Mouse (Mus musculus): ENCODE results near the gene Stap1. TPM values are rescaled to one million over a fixed set of nuclear protein-coding genes. Genes with fewer than 3 reads are reported as not detected.

Stap1 gene
- polyA plus RNA-seq, 1 experiment = 0.63 TPM

DNA sequence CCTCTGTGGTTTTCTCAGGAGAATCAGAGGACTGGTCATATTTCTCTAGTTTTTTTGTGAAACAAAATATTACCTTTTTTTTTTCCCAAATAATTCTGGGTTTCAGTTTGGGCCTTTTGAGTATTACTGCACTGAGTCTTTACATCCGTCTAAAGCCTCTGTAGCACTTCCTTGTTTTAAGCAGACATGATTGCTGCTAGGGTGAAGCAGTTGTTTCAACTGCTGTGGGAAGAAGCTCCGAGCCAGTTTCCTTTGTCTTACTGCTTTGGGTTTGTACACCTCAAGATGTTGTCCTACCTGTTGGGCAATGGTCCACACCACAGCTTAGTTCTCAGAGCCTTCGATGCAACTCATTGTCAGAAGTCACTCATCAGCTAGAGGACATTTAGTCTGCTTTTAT lies 29.1 kb downstream of the Stap1 start:
- H3K27ac ChIP-seq (replicated peaks; ENCODE audit: low read depth, low read length) = 0 out of 2 replicates have a peak overlapping the region, but pooled peaks have one; percentile 15
- H3K4me1 ChIP-seq (ENCODE audit: control insufficient read depth, insufficient read depth, insufficient read length, low read length) = no peaks in the 10 kb centered on the region
- H3K4me3 ChIP-seq (ENCODE audit: insufficient read depth, low read depth, low read length) = no peak overlapping the region

DNA sequence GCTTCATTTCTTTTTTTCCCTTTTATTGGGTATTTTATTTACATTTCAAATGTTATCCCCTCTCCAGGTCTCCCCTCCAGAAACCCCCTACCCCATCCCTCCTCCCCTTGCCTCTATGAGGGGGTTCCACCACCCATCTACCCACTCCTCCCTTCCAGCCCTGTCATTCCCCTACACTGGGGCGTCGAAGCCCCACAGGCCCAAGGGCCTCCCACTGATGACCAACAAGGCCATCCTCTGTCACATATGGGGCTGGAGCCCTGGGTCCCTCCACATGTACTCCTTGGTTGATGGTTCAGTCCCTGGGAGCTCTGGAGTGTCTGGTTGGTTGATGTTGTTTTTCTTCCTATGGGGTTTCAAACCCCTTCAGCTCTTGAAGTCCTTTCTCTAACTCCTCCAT lies 30.6 kb downstream of the Stap1 start:
- no peak overlapping the region for H3K4me3 ChIP-seq (ENCODE audit: insufficient read depth, low read depth, low read length)
- H3K4me1 ChIP-seq (ENCODE audit: control insufficient read depth, insufficient read depth, insufficient read length, low read length) = no peaks in the 10 kb centered on the region
- no peak overlapping the region for H3K27ac ChIP-seq (replicated peaks; ENCODE audit: low read depth, low read length)

DNA sequence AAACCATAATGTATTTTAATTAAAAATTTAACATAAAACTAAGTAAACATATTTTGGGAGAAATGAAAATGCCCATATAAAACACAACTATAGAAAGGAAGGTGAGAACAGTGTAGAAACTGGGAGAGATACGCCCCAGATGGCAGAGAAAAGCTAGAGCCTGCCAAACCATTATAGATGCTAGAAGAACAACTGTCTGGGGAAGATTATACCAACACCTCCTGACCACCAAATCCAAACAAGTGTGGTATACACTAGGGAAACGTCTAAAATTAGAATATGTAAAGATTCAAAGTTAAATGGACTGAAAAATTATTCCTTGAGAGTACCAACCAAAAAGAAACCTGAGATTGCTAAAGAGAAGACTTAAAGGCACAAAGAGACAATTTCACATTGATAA lies 35.1 kb downstream of the Stap1 start:
- no peak overlapping the region for H3K27ac ChIP-seq (replicated peaks; ENCODE audit: low read depth, low read length)
- no peak overlapping the region for H3K4me3 ChIP-seq (ENCODE audit: insufficient read depth, low read depth, low read length)
- H3K4me1 ChIP-seq (ENCODE audit: control insufficient read depth, insufficient read depth, insufficient read length, low read length) = no peaks in the 10 kb centered on the region

DNA sequence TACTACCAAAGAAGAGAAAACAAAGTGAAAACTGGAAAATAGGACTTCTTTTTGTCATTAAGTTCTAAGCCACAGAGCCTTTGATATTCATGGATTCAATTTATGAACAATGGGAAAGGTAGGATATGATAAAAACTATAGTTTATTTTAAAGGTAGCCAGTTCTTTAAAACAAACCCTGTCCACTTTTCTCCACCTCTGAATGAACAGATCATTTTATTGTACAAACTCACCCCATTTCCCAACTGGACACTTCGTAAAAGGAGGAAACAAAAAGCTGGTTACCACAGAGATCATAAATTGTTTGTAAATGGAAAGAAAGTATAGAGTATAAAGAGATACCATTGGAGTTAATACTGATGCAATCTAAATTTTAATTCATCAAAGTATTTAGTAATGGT lies 39.5 kb downstream of the Stap1 start:
- Histone ChIP-seq H3K4me3 (ENCODE audit: insufficient read depth, low read depth, low read length) (no peak overlapping the region), H3K4me1 (ENCODE audit: control insufficient read depth, insufficient read depth, insufficient read length, low read length) (no peaks in the 10 kb centered on the region), H3K27ac (replicated peaks; ENCODE audit: low read depth, low read length) (no peak overlapping the region)

DNA sequence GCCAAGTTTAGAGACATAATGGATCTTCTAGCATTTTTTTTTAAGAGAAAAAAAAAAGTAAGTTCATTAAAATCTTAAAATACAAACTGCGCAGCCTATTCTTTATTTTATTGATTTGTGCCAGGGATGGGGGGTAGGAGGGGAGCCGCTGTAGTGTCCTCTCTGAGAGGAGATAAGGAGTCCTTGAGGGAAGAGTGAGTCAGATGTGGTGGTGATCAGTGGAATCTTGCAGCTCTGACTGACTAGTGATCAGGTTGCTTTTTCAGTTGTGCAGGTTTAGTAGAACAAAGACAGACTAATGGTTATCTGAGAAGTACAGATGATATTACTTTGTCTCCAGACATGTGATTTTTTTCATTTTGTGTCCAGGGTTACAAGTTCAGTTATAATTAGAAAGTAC lies 41.5 kb downstream of the Stap1 start:
- H3K4me1 ChIP-seq (ENCODE audit: control insufficient read depth, insufficient read depth, insufficient read length, low read length) = no peaks in the 10 kb centered on the region
- no peak overlapping the region for H3K4me3 ChIP-seq (ENCODE audit: insufficient read depth, low read depth, low read length)
- H3K27ac ChIP-seq (replicated peaks; ENCODE audit: low read depth, low read length) = no peak overlapping the region

DNA sequence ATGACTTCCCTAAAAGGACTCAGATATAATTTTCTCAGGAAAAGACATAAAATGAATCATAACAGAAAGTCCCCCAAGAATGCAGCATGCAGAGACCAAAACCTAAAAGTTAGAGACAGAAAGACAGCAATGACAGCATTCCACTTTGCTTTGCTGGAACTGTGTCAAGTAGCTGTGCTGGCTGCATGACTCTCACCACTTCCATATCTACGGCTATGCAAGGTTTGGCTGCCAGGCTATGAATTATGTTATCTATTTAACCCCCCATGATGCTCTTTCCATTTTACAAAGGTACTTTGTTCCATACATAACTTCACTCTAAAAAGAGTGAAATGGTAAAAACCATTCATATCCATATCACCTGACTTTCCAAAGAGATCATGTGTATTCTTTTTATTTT lies 42.5 kb downstream of the Stap1 start:
- Histone ChIP-seq H3K4me1 (ENCODE audit: control insufficient read depth, insufficient read depth, insufficient read length, low read length) (no peaks in the 10 kb centered on the region), H3K27ac (replicated peaks; ENCODE audit: low read depth, low read length) (no peak overlapping the region), H3K4me3 (ENCODE audit: insufficient read depth, low read depth, low read length) (no peak overlapping the region)

DNA sequence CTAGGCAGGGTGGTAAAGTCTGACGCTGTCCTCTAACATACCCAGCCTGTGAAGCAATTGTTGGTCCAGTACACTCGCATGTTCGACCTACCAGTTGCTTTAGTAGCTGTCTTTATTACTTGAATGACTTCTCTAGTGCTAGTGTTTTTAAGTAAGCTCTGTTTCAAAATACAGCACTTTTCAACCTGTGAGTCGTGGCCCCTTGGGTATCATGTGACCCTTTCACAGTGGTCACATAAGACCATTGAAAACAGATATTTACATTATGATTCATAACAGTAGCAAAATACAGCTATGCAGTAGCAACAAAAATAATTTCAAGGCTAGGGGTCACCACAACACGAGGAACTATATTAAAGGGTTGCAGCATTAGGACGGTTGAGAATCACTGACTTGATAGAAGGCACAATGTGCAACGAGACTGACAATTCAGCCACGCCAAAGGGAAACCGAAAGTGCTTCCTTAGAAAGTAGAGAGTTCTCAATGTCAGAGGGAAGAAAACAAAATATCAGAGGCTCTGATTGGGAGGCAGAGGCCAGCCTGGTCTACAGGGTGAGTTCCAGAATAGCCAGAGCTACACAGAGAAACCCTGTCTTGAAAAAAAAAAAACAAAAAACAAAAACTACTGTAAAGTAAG lies 47.0 kb downstream of the Stap1 start:
- H3K4me1 ChIP-seq (ENCODE audit: control insufficient read depth, insufficient read depth, insufficient read length, low read length) = no peaks in the 10 kb centered on the region
- H3K4me3 ChIP-seq (ENCODE audit: insufficient read depth, low read depth, low read length) = no peak overlapping the region
- H3K27ac ChIP-seq (replicated peaks; ENCODE audit: low read depth, low read length) = no peak overlapping the region

DNA sequence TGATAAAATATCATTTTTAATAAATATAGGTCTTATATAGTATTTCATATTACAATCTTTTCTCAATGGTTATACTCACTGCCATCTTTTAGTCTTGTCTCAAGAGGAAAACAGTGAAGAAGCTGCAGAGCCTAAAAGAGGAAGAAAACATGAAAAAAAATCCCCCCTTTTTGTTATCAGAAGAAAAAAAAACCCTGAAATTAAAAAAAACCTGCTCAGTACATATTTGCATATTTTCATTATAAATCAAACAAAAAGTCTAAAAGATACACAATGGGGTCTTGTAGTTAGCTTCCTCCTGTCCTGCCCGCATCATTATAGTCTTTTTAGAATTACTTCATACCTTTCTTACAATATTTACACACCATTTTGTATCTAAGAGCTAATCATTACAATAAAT lies 57.2 kb downstream of the Stap1 start:
- Histone ChIP-seq H3K4me3 (ENCODE audit: insufficient read depth, low read depth, low read length) (no peak overlapping the region), H3K4me1 (ENCODE audit: control insufficient read depth, insufficient read depth, insufficient read length, low read length) (no peaks in the 10 kb centered on the region), H3K27ac (replicated peaks; ENCODE audit: low read depth, low read length) (no peak overlapping the region)

DNA sequence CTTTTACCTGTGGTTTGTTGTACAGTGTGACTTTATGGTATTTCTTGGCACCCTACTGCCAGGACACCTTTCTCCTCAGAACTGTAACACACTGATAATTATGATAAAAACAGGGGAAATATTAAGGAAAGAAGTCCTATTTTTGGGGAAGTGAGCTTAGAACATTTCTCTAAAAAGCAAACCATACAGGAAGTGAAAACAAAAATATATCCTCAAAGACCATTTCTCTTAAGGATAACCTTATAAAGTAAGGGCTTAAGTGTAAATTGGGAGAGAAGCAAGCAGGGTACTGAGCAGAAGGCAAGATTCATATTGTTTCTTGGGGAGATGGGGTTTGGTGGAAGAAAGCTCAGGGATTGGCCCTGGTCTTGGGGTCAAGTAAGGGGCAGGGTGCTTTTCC lies 58.3 kb downstream of the Stap1 start:
- Histone ChIP-seq H3K4me1 (ENCODE audit: control insufficient read depth, insufficient read depth, insufficient read length, low read length) (no peaks in the 10 kb centered on the region), H3K27ac (replicated peaks; ENCODE audit: low read depth, low read length) (no peak overlapping the region), H3K4me3 (ENCODE audit: insufficient read depth, low read depth, low read length) (no peak overlapping the region)

Other genes starting within 250 kb of the Stap1 start
- gene Cenpc1, start 6.2 kb upstream of the Stap1 start, polyA plus RNA-seq (2012; ENCODE audit: insufficient read depth, insufficient read length, missing spikeins) = 4.4 and 6.2 TPM in 2 replicates
- 4.8 and 7.1 TPM in 2 replicates for gene Uba6, start 101.1 kb downstream of the Stap1 start, polyA plus RNA-seq (2012; ENCODE audit: insufficient read depth, insufficient read length, missing spikeins)
- gene Gnrhr, start 126.2 kb downstream of the Stap1 start, polyA plus RNA-seq (2012; ENCODE audit: insufficient read depth, insufficient read length, missing spikeins) = not detected in 2 replicates
- not detected in 2 replicates for gene Tmprss11c, start 217.6 kb downstream of the Stap1 start, polyA plus RNA-seq (2012; ENCODE audit: insufficient read depth, insufficient read length, missing spikeins)